Mouse (Mus musculus): ENCODE data around the gene Gpr119. TPM values are rescaled to one million over a fixed set of nuclear protein-coding genes. Genes with fewer than 3 reads are reported as not detected.

The Gpr119 gene
- total and polyA plus RNA-seq, 3 experiments = not detected

- TF ChIP-seq ZC3H11A (IDR thresholded peaks at IDR 0.05; ENCODE audit: low read depth, low read length) (no peak), JUN (IDR thresholded peaks at IDR 0.05; ENCODE audit: insufficient read depth, low read depth, low read length) (no peak), MAX (IDR thresholded peaks at IDR 0.05; ENCODE audit: low read length) (no peak; the same call in 1 of the 2 replicates), NELFE (IDR thresholded peaks at IDR 0.05; ENCODE audit: low read depth, low read length) (no peak), RAD21 (IDR thresholded peaks at IDR 0.05; ENCODE audit: low read depth, low read length) (no peak), NRF1 (IDR thresholded peaks at IDR 0.05; ENCODE audit: low read depth, low read length) (no peak), HCFC1 (IDR thresholded peaks at IDR 0.05; ENCODE audit: low read depth, low read length) (peak; percentile 59), CTCF (conservative IDR thresholded peaks at IDR 0.05 in 1 of 2, IDR thresholded peaks at IDR 0.05 in 1 of 2; ENCODE audit: low read depth in 2 of 2, low read length in 2 of 2) (no peak), MAFK (IDR thresholded peaks at IDR 0.05; ENCODE audit: insufficient replicate concordance, low read length) (no peak), POLR2AphosphoS2 (IDR thresholded peaks at IDR 0.05; ENCODE audit: low read depth, low read length) (no peak), RCOR1 (conservative IDR thresholded peaks at IDR 0.05; ENCODE audit: low read depth, low read length) (no peak), GABPA (IDR thresholded peaks at IDR 0.05; ENCODE audit: insufficient replicate concordance, low read depth, low read length) (no peak), BHLHE40 (IDR thresholded peaks at IDR 0.05; ENCODE audit: low read depth, low read length) (peak; percentile 73), KAT2A (IDR thresholded peaks at IDR 0.05; ENCODE audit: insufficient replicate concordance, low read length) (no peak), E2F4 (IDR thresholded peaks at IDR 0.05; ENCODE audit: insufficient replicate concordance, low read depth, low read length) (no peak), MXI1 (IDR thresholded peaks at IDR 0.05; ENCODE audit: low read depth, low read length) (peak; percentile 89), MAZ (IDR thresholded peaks at IDR 0.05; ENCODE audit: low read depth, low read length) (no peak), SMC3 (IDR thresholded peaks at IDR 0.05; ENCODE audit: low read depth, low read length) (no peak), ELF1 (IDR thresholded peaks at IDR 0.05; ENCODE audit: low read depth, low read length) (peak; percentile 89), USF2 (conservative IDR thresholded peaks at IDR 0.05; ENCODE audit: low read depth, low read length) (peak; percentile 56), ZMIZ1 (IDR thresholded peaks at IDR 0.05; ENCODE audit: low read depth, low read length) (no peak), IRF4 (IDR thresholded peaks at IDR 0.05; ENCODE audit: low read depth, low read length) (no peak)
These were observed 50.8 kb downstream of the Gpr119 start, which contains the start of gene Slc25a14 (continued) for GRCm38 (mm10) chrX:48623379-48624053.

- Histone ChIP-seq H3K4me2 (ENCODE audit: insufficient read depth, low read depth, poor library complexity, severe bottlenecking) (peak overlapping the region; percentile 78), H3K27ac (ENCODE audit: insufficient read depth, low read depth) (no peak overlapping the region), H3K4me1 (ENCODE audit: control insufficient read depth in 1 of 2, insufficient read depth in 2 of 2) (no peaks in the 10 kb centered on the region), H3K4me3 (replicated peaks in 1 of 3; ENCODE audit: low read depth in 2 of 3, low read length in 2 of 3, poor library complexity in 1 of 3) (peak overlapping the region; percentile 64 to 86 (median 75)), H3K9me3 (replicated peaks; ENCODE audit: low read length) (no peaks in the 10 kb centered on the region), H3K27me3 (replicated peaks) (no peaks in the 10 kb centered on the region), H3K9ac (ENCODE audit: insufficient read depth, low read depth) (peak overlapping the region; percentile 39; the same call in 1 of the 2 replicates), H3K79me2 (replicated peaks; ENCODE audit: control insufficient read depth, extremely low read depth, insufficient read depth, poor library complexity, severe bottlenecking) (no peaks in the 10 kb centered on the region), H3K36me3 (replicated peaks in 1 of 2; ENCODE audit: control insufficient read depth in 1 of 2, insufficient read depth in 1 of 2, low read length in 1 of 2) (no peaks in the 10 kb centered on the region)
- in situ Hi-C loops (cut with MboI; ENCODE audit: low pct_ligation_motif_present, low pct_unique_long_range_greater_than_20kb, low sequenced_read_pairs) = no loop called here
- no peak for DNase-seq (ENCODE audit: extremely low read depth)
- dilution Hi-C loops (cut with MboI; ENCODE audit: extremely low pct_ligation_motif_present, extremely low pct_unique_long_range_greater_than_20kb, low sequenced_read_pairs) = no loop called here
- TF ChIP-seq TCF12 (IDR thresholded peaks at IDR 0.05; ENCODE audit: low read depth, low read length) (no peak), MAX (IDR thresholded peaks at IDR 0.05; ENCODE audit: low read length) (peak; percentile 52; the same call in 1 of the 2 replicates), MYC (IDR thresholded peaks at IDR 0.05; ENCODE audit: low read depth, low read length) (no peak), E2F4 (IDR thresholded peaks at IDR 0.05; ENCODE audit: insufficient replicate concordance, low read depth, low read length) (no peak), ETS1 (conservative IDR thresholded peaks at IDR 0.05; ENCODE audit: low read depth, low read length) (no peak), ZKSCAN1 (IDR thresholded peaks at IDR 0.05; ENCODE audit: borderline replicate concordance, low read depth, low read length) (no peak)
These were observed 51.3 kb downstream of the Gpr119 start for GRCm38 (mm10) chrX:48623049-48623378.
